In genomic region chr15:9891446-9891845, GRCm38 (mm10) we compare ENCODE assay signal across 27 mouse cellular contexts.
DNase-seq lines count a peak whose midpoint lies in the region; ATAC-seq and TF ChIP-seq lines count a peak whose summit lies in the region.
"Had no signal": no experiment of that assay in that cellular context is flagged by ENCODE, and none has a peak within 500 bp of the region (broad histone marks: within the 10 kb centered on the region; RNA-seq: fewer than 3 reads in every experiment).

No protein-coding gene starts in this region.

- no peak overlapping the region for H3K4me2 ChIP-seq in kidney, postnatal 0 days (ENCODE audit: low read length)
- H3K4me2 ChIP-seq: heart, embryonic 12.5 days; heart, embryonic 15.5 days; hindbrain, embryonic 14.5 days had no signal

- H3K4me3 ChIP-seq in kidney, postnatal 0 days (replicated peaks; ENCODE audit: low read depth, low read length), result no peak overlapping the region
- no peak overlapping the region for H3K4me3 ChIP-seq in kidney, adult 2 months (ENCODE audit: insufficient read depth, low read depth, low read length)
- H3K4me3 ChIP-seq in forebrain, embryonic 10.5 days, result no peak overlapping the region
- H3K4me3 ChIP-seq: gastrocnemius, adult 2 months; heart, embryonic 12.5 days; heart, embryonic 15.5 days had no signal

- no peak for ATAC-seq in kidney, postnatal 0 days (replicated peaks; ENCODE audit: low FRiP score, low read depth)
- ATAC-seq in common myeloid progenitor, adult 5-6 weeks (replicated peaks; ENCODE audit: low read depth, poor library complexity, severe bottlenecking), result peak; percentile 95
- peak; percentile 59 for ATAC-seq in megakaryocyte, adult 5-6 weeks (ENCODE audit: poor library complexity, severe bottlenecking)
- ATAC-seq: CD4-positive, CD25-positive, alpha-beta regulatory T cell, adult 4 months; forebrain, embryonic 14.5 days; forebrain, postnatal 0 days; hindbrain, postnatal 0 days; inflammation-experienced regulatory T-cells, adult 6 months; Patski had no signal

- TF ChIP-seq CTCF in kidney, postnatal 0 days (IDR thresholded peaks at IDR 0.05; ENCODE audit: low read depth), result no peak
- TF ChIP-seq CTCF in kidney, adult 2 months (conservative IDR thresholded peaks at IDR 0.05; ENCODE audit: insufficient read depth, insufficient read length, low read depth, low read length), result no peak

- no peaks in the 10 kb centered on the region for H3K27me3 ChIP-seq in kidney, postnatal 0 days (ENCODE audit: insufficient read depth, low read length)
- H3K27me3 ChIP-seq in kidney, adult 2 months (replicated peaks; ENCODE audit: control insufficient read depth, insufficient read depth, low read length), result no peaks in the 10 kb centered on the region
- no peaks in the 10 kb centered on the region for H3K27me3 ChIP-seq in forebrain, embryonic 10.5 days (ENCODE audit: poor library complexity, severe bottlenecking)
- H3K27me3 ChIP-seq: heart, embryonic 12.5 days; heart, embryonic 15.5 days; Patski had no signal

- H3K27ac ChIP-seq in kidney, postnatal 0 days, result no peak overlapping the region
- no peak overlapping the region for H3K27ac ChIP-seq in kidney, adult 2 months (ENCODE audit: insufficient read depth, low read depth, low read length)
- H3K27ac ChIP-seq in forebrain, embryonic 10.5 days, result no peak overlapping the region
- H3K27ac ChIP-seq: gastrocnemius, adult 2 months; heart, embryonic 15.5 days; hindbrain, embryonic 14.5 days; hindbrain, postnatal 0 days had no signal

- WGBS in kidney, postnatal 0 days, result 40% methylated on average over 5 of the region's 5 CpGs
- 52% methylated on average over 5 of the region's 5 CpGs for WGBS in kidney, adult 2 months
- 84% methylated on average over 5 of the region's 5 CpGs for WGBS in forebrain, embryonic 10.5 days

- H3K9me3 ChIP-seq in kidney, postnatal 0 days (replicated peaks; ENCODE audit: low read length), result no peaks in the 10 kb centered on the region
- no peaks in the 10 kb centered on the region for H3K9me3 ChIP-seq in forebrain, embryonic 10.5 days
- H3K9me3 ChIP-seq: heart, embryonic 12.5 days; heart, embryonic 15.5 days had no signal

- H3K9ac ChIP-seq in kidney, postnatal 0 days (ENCODE audit: low read depth, low read length), result no peak overlapping the region
- H3K9ac ChIP-seq: forebrain, postnatal 0 days; heart, embryonic 12.5 days; heart, embryonic 15.5 days; hindbrain, embryonic 14.5 days had no signal

- H3K36me3 ChIP-seq in kidney, postnatal 0 days (ENCODE audit: insufficient read depth, low read length), result no peaks in the 10 kb centered on the region
- H3K36me3 ChIP-seq in kidney, adult 2 months (ENCODE audit: control insufficient read depth, insufficient read depth, low read length), result no peaks in the 10 kb centered on the region
- no peaks in the 10 kb centered on the region for H3K36me3 ChIP-seq in forebrain, embryonic 10.5 days (replicated peaks)
- H3K36me3 ChIP-seq: heart, embryonic 12.5 days; heart, embryonic 15.5 days had no signal

- no peaks in the 10 kb centered on the region for H3K4me1 ChIP-seq in kidney, postnatal 0 days (replicated peaks; ENCODE audit: insufficient read depth, low read length)
- no peaks in the 10 kb centered on the region for H3K4me1 ChIP-seq in kidney, adult 2 months (ENCODE audit: control insufficient read depth, insufficient read depth, low read length)
- no peaks in the 10 kb centered on the region for H3K4me1 ChIP-seq in forebrain, embryonic 10.5 days
- H3K4me1 ChIP-seq: heart, embryonic 12.5 days; heart, embryonic 15.5 days had no signal

- peak; percentile 37 for DNase-seq in kidney, postnatal 0 days (ENCODE audit: low spot score)
- DNase-seq in kidney, adult 2 months, result no peak
- DNase-seq in cerebellum, postnatal 4 days (ENCODE audit: low spot score in 2 of 2), result no peak
- no peak for DNase-seq in ovary, postnatal 14 days (ENCODE audit: low spot score)
- no peak for DNase-seq in forebrain, embryonic 10.5 days (ENCODE audit: extremely low spot score, low spot score)
- DNase-seq: adrenal gland, adult 2 months; adrenal gland, postnatal 14 days; cerebellum, adult 11 months; cerebellum, adult 2 months; cerebellum, adult 9-11 months; cerebellum, postnatal 25 days; forebrain, postnatal 0 days; gastrocnemius, adult 2 months; gastrocnemius, postnatal 14 days; heart, adult 18-20 months; heart, postnatal 10 days; heart, postnatal 36 days had no signal

- no peak for TF ChIP-seq POLR2A in kidney, adult 2 months (IDR thresholded peaks at IDR 0.05; ENCODE audit: low read depth, low read length)
